Mouse (Mus musculus) hindbrain, embryonic 16.5 days (tissue): ENCODE data around the gene Klhl12. TPM values are rescaled to one million over a fixed set of nuclear protein-coding genes. Genes with fewer than 3 reads are reported as not detected.
"Not testable (repeated sequence)": the region's sequence is repeated elsewhere in the genome, so short reads cannot be mapped to it uniquely, and the experiment has no call there.

Source experiments
- ATAC-seq: fragments of 200-750 bp; cut with Nextera tagmentation; 2 replicates; pipeline ENCODE4 v1.8.0; 2017; ENCODE audit warnings: moderate TSS enrichment, moderate library complexity
- H3K27ac ChIP-seq: fragments of 300-500 bp; sonication (generic); 2 replicates; pipeline ENCODE4 v1.5.1; 2014; ENCODE audit warnings: low read depth, mild to moderate bottlenecking, control low read depth, low read length, moderate library complexity
- H3K27me3 ChIP-seq: fragments of 300-500 bp; sonication (generic); replicated peaks from 2 replicates; pipeline ENCODE4 v1.6.1; 2014; ENCODE audit warnings: low read length; ENCODE audit not compliant: control insufficient read depth, insufficient read depth
- H3K36me3 ChIP-seq: fragments of 300-500 bp; sonication (generic); 2 replicates; pipeline ENCODE4 v1.6.1; 2014; ENCODE audit warnings: mild to moderate bottlenecking, low read length, moderate library complexity, mixed read lengths; ENCODE audit not compliant: control insufficient read depth, insufficient read depth
- H3K4me1 ChIP-seq: fragments of 300-500 bp; sonication (generic); 2 replicates; pipeline ENCODE4 v1.6.1; 2014; ENCODE audit warnings: low read depth, low read length; ENCODE audit not compliant: control insufficient read depth, insufficient read depth
- H3K4me2 ChIP-seq: fragments of 300-500 bp; sonication (generic); 2 replicates; pipeline ENCODE4 v1.6.1; 2014; ENCODE audit warnings: mild to moderate bottlenecking, low read length, control low read depth, moderate library complexity
- H3K4me3 ChIP-seq: fragments of 300-500 bp; sonication (generic); 2 replicates; pipeline ENCODE4 v1.5.1; 2014; ENCODE audit warnings: mild to moderate bottlenecking, low read length, control low read depth, moderate library complexity
- H3K9ac ChIP-seq: fragments of 300-500 bp; sonication (generic); 2 replicates; pipeline ENCODE4 v1.6.1; 2014; ENCODE audit warnings: low read depth, mild to moderate bottlenecking, control low read depth, low read length, moderate library complexity
- H3K9me3 ChIP-seq: fragments of 300-500 bp; sonication (generic); 2 replicates; pipeline ENCODE4 v1.6.1; 2014; ENCODE audit warnings: mild to moderate bottlenecking, low read length, moderate library complexity; ENCODE audit not compliant: control insufficient read depth
- WGBS: fragments of 180-500 bp; shearing (Covaris S2); extraction: QIAGEN DNeasy Blood & Tissue Kit; methylation state at CpG from one replicate; pipeline ENCODE4 v1.1.7; 2014; 5-methylcytosine and 5-hydroxymethylcytosine counted together
- polyA plus RNA-seq: library from polyadenylated mRNA; unstranded; fragments of >200 nt; fragmentation: Nextera tagmentation; extraction: Ambion mirVana; gene quantifications from 2 replicates; pipeline ENCODE4 v1.2.1, GENCODE M21; 2015

Klhl12 gene
- polyA plus RNA-seq, 1 experiment from 2014 or later, result 38.6 TPM

- no peak for ATAC-seq
Observed at GRCm38 (mm10) chr1:134442394-134442793, 12.9 kb upstream of the Klhl12 start.

GRCm38 (mm10) chr1:134443288-134443687 is 12.0 kb upstream of the Klhl12 start:
- H3K27me3 ChIP-seq, H3K9ac ChIP-seq, H3K27ac ChIP-seq, H3K36me3 ChIP-seq, H3K9me3 ChIP-seq, H3K4me1 ChIP-seq, H3K4me2 ChIP-seq, H3K4me3 ChIP-seq, ATAC-seq: not testable (repeated sequence)
- 75% methylated on average over 1 of the region's 1 CpGs for WGBS

More at GRCm38 (mm10) chr1:134442394-134442793, 12.9 kb upstream of the Klhl12 start:
- H3K9ac ChIP-seq, result no peak overlapping the region
- WGBS, result 97% methylated on average over 3 of the region's 3 CpGs
- H3K27ac ChIP-seq, result no peak overlapping the region
- H3K36me3 ChIP-seq, result no peaks in the 10 kb centered on the region
- no peak overlapping the region for H3K4me2 ChIP-seq
- no peaks in the 10 kb centered on the region for H3K27me3 ChIP-seq
- H3K9me3 ChIP-seq, result no peaks in the 10 kb centered on the region
- no peak overlapping the region for H3K4me3 ChIP-seq
- no peaks in the 10 kb centered on the region for H3K4me1 ChIP-seq

GRCm38 (mm10) chr1:134445418-134445817 is 9.9 kb upstream of the Klhl12 start:
- Histone ChIP-seq H3K4me3 (no peak overlapping the region), H3K9ac (no peak overlapping the region), H3K4me1 (no peaks in the 10 kb centered on the region), H3K9me3 (no peaks in the 10 kb centered on the region), H3K27ac (no peak overlapping the region), H3K36me3 (no peaks in the 10 kb centered on the region), H3K27me3 (no peaks in the 10 kb centered on the region), H3K4me2 (no peak overlapping the region)
- ATAC-seq, result no peak
- 92% methylated on average over 2 of the region's 2 CpGs for WGBS

GRCm38 (mm10) chr1:134448537-134448936 is 6.8 kb upstream of the Klhl12 start:
- ATAC-seq, H3K4me3 ChIP-seq, H3K36me3 ChIP-seq, H3K9ac ChIP-seq, H3K27me3 ChIP-seq, H3K4me1 ChIP-seq, H3K27ac ChIP-seq, H3K9me3 ChIP-seq, H3K4me2 ChIP-seq: not testable (repeated sequence)
- WGBS, result 83% methylated on average over 3 of the region's 3 CpGs

GRCm38 (mm10) chr1:134450201-134450600 is 5.1 kb upstream of the Klhl12 start:
- no peak overlapping the region for H3K4me2 ChIP-seq
- H3K27me3 ChIP-seq, result no peaks in the 10 kb centered on the region
- no peak for ATAC-seq
- no peaks in the 10 kb centered on the region for H3K9me3 ChIP-seq
- no peak overlapping the region for H3K4me3 ChIP-seq
- WGBS, result 88% methylated on average over 4 of the region's 4 CpGs
- H3K4me1 ChIP-seq, result peaks cover 5% of the 10 kb centered on the region; the same call in 1 of the 2 replicates
- H3K36me3 ChIP-seq, result no peaks in the 10 kb centered on the region
- no peak overlapping the region for H3K27ac ChIP-seq
- H3K9ac ChIP-seq, result no peak overlapping the region

- no peak for ATAC-seq
- Histone ChIP-seq H3K4me3 (no peak overlapping the region), H3K9ac (no peak overlapping the region), H3K4me1 (peaks cover 7% of the 10 kb centered on the region), H3K27me3 (no peaks in the 10 kb centered on the region), H3K27ac (no peak overlapping the region), H3K4me2 (no peak overlapping the region), H3K9me3 (no peaks in the 10 kb centered on the region), H3K36me3 (no peaks in the 10 kb centered on the region)
- 44% methylated on average over 3 of the region's 3 CpGs for WGBS
Observed at GRCm38 (mm10) chr1:134450986-134451385, 4.3 kb upstream of the Klhl12 start.

- Histone ChIP-seq H3K4me2 (peak overlapping the region; percentile 75), H3K4me3 (peak overlapping the region; percentile 76), H3K36me3 (peaks cover 5% of the 10 kb centered on the region), H3K9ac (peak overlapping the region; percentile 87), H3K4me1 (peaks cover 13% of the 10 kb centered on the region), H3K27ac (no peak overlapping the region), H3K9me3 (no peaks in the 10 kb centered on the region), H3K27me3 (no peaks in the 10 kb centered on the region)
- ATAC-seq, result no peak
- WGBS, result 27% methylated on average over 5 of the region's 5 CpGs
Observed at GRCm38 (mm10) chr1:134456060-134456459, 729 bp downstream of the Klhl12 start.

GRCm38 (mm10) chr1:134458139-134458727 is 2.9 kb downstream of the Klhl12 start:
- no peaks in the 10 kb centered on the region for H3K27me3 ChIP-seq
- H3K27ac ChIP-seq, result no peak overlapping the region
- H3K9me3 ChIP-seq, result no peaks in the 10 kb centered on the region
- WGBS, result 92% methylated on average over 7 of the region's 7 CpGs
- no peak overlapping the region for H3K4me3 ChIP-seq
- no peak for ATAC-seq
- no peak overlapping the region for H3K9ac ChIP-seq
- H3K36me3 ChIP-seq, result peaks cover 11% of the 10 kb centered on the region
- no peak overlapping the region for H3K4me2 ChIP-seq
- peaks cover 13% of the 10 kb centered on the region for H3K4me1 ChIP-seq

- H3K27ac ChIP-seq, result no peak overlapping the region
- no peaks in the 10 kb centered on the region for H3K9me3 ChIP-seq
- H3K4me3 ChIP-seq, result no peak overlapping the region
- H3K4me2 ChIP-seq, result no peak overlapping the region
- H3K4me1 ChIP-seq, result peaks cover 7% of the 10 kb centered on the region
- peaks cover 22% of the 10 kb centered on the region for H3K36me3 ChIP-seq
- no peak overlapping the region for H3K9ac ChIP-seq
- H3K27me3 ChIP-seq, result no peaks in the 10 kb centered on the region
- ATAC-seq, result no peak
- WGBS, result 95% methylated on average over 1 of the region's 1 CpGs
Observed at GRCm38 (mm10) chr1:134460294-134461284, 5.3 kb downstream of the Klhl12 start.
